Mouse (Mus musculus): Measurements from ENCODE around the gene Gm21883. TPM values are rescaled to one million over a fixed set of nuclear protein-coding genes. Genes with fewer than 3 reads are reported as not detected.

Gm21883 gene
- not detected for polyA plus RNA-seq (2014; fragmentation: Illumina TruSeq; extraction: RNeasy Lipid Tissue Mini Kit (QIAGEN cat#74804); ENCODE audit: low read depth, low replicate concordance)

GRCm38 (mm10) chrX:31574183-31574582 lies at the start of gene Gm21883:
Gm21883 (minus strand) TSS chrX:31574283.

GRCm38 (mm10) chrX:31618820-31619219 lies 44.7 kb upstream of the Gm21883 start, which contains the start of gene Spin2e:
Spin2e (minus strand) TSS chrX:31618920.

Other genes with a start within 250 kb of the Gm21883 start
- not detected for gene Btbd35f26, start 237.8 kb downstream of the Gm21883 start, polyA plus RNA-seq (2014; fragmentation: Illumina TruSeq; extraction: RNeasy Lipid Tissue Mini Kit (QIAGEN cat#74804); ENCODE audit: low read depth, low replicate concordance)
- not detected for gene Btbd35f19, start 190.4 kb downstream of the Gm21883 start, polyA plus RNA-seq (2014; fragmentation: Illumina TruSeq; extraction: RNeasy Lipid Tissue Mini Kit (QIAGEN cat#74804); ENCODE audit: low read depth, low replicate concordance)
- gene Spin2e, start 44.6 kb upstream of the Gm21883 start, polyA plus RNA-seq (2014; fragmentation: Illumina TruSeq; extraction: RNeasy Lipid Tissue Mini Kit (QIAGEN cat#74804); ENCODE audit: low read depth, low replicate concordance), result not detected
- gene Btbd35f25, start 142.9 kb upstream of the Gm21883 start, polyA plus RNA-seq (2014; fragmentation: Illumina TruSeq; extraction: RNeasy Lipid Tissue Mini Kit (QIAGEN cat#74804); ENCODE audit: low read depth, low replicate concordance), result not detected

All from sigmoid colon, adult 10 weeks (tissue).